Mouse (Mus musculus) lung, adult 2 months (tissue): ENCODE data around the gene Celsr2. TPM values are rescaled to one million over a fixed set of nuclear protein-coding genes. Genes with fewer than 3 reads are reported as not detected.

Experiments used
- DNase-seq: peaks from one replicate; pipeline ENCODE4 v3.0.0; 2022
- H3K4me1 ChIP-seq: fragments of 200-500 bp; 2 replicates; pipeline ENCODE4 v1.6.1; 2011; ENCODE audit warnings: low read length; ENCODE audit not compliant: control insufficient read depth, insufficient read depth
- H3K4me3 ChIP-seq: fragments of 200-500 bp; replicated peaks from 2 replicates; pipeline ENCODE3; 2011; ENCODE audit warnings: low read depth, mild to moderate bottlenecking, control low read depth, low read length; ENCODE audit errors: extremely low read depth
- CTCF ChIP-seq: fragments of 200-500 bp; IDR thresholded peaks from 2 replicates; pipeline ENCODE4 v1.5.1; 2011; ENCODE audit warnings: mild to moderate bottlenecking, low read length, control low read depth; ENCODE audit not compliant: insufficient read depth
- POLR2A ChIP-seq: fragments of 200-500 bp; IDR thresholded peaks from 2 replicates; pipeline ENCODE4 v1.6.1; 2011; ENCODE audit warnings: low read depth, mild to moderate bottlenecking, control low read depth, low read length, borderline replicate concordance; ENCODE audit errors: extremely low read depth
- WGBS: fragments of 180-500 bp; shearing (Covaris S2); methylation state at CpG from one replicate; pipeline ENCODE4 v1.1.7; 2018; 5-methylcytosine and 5-hydroxymethylcytosine counted together
- polyA plus RNA-seq: library from polyadenylated mRNA; depleted of rRNA; stranded (reverse); fragments of >200 nt; gene quantifications from 2 replicates; pipeline ENCODE4 v1.2.3, GENCODE M21; 2012

Celsr2 gene
- polyA plus RNA-seq, 1 experiment, result 26.7 TPM

- Histone ChIP-seq H3K4me1 (no peaks in the 10 kb centered on the region), H3K4me3 (no peak overlapping the region)
- TF ChIP-seq POLR2A (no peak), CTCF (peak; percentile 70)
- peak; percentile 82 for DNase-seq
- 33% methylated on average over 22 of the region's 22 CpGs for WGBS
Measured at GRCm38 (mm10) chr3:108401692-108402527, 13.4 kb downstream of the Celsr2 start.

GRCm38 (mm10) chr3:108400442-108400841 lies 14.9 kb downstream of the Celsr2 start:
- DNase-seq, result no peak
- 80% methylated on average over 5 of the region's 5 CpGs for WGBS
- Histone ChIP-seq H3K4me1 (no peaks in the 10 kb centered on the region), H3K4me3 (no peak overlapping the region)
- TF ChIP-seq POLR2A (no peak), CTCF (no peak)

- TF ChIP-seq POLR2A (no peak), CTCF (no peak)
- no peak overlapping the region for H3K4me3 ChIP-seq
- 84% methylated on average over 9 of the region's 9 CpGs for WGBS
- no peak for DNase-seq
- H3K4me1 ChIP-seq, result no peaks in the 10 kb centered on the region
Measured at GRCm38 (mm10) chr3:108398281-108398680, 17.1 kb downstream of the Celsr2 start.

- no peak overlapping the region for H3K4me3 ChIP-seq
Measured at GRCm38 (mm10) chr3:108392793-108393192, 22.6 kb downstream of the Celsr2 start.

GRCm38 (mm10) chr3:108392299-108392698 lies 23.1 kb downstream of the Celsr2 start:
- H3K4me3 ChIP-seq, result no peak overlapping the region
- TF ChIP-seq CTCF, result no peak
- no peak for TF ChIP-seq POLR2A

More at GRCm38 (mm10) chr3:108392793-108393192, 22.6 kb downstream of the Celsr2 start:
- peaks cover 2% of the 10 kb centered on the region; the same call in 1 of the 2 replicates for H3K4me1 ChIP-seq
- DNase-seq, result no peak
- TF ChIP-seq POLR2A (no peak), CTCF (no peak)
- WGBS, result 68% methylated on average over 15 of the region's 15 CpGs

GRCm38 (mm10) chr3:108389111-108389545 lies 26.2 kb downstream of the Celsr2 start:
- Histone ChIP-seq H3K4me3 (no peak overlapping the region), H3K4me1 (peaks cover 3% of the 10 kb centered on the region)
- DNase-seq, result peak; percentile 96
- no peak for TF ChIP-seq POLR2A
- peak; percentile 93 for TF ChIP-seq CTCF
- WGBS, result 0% methylated on average over 5 of the region's 5 CpGs

More at GRCm38 (mm10) chr3:108392299-108392698, 23.1 kb downstream of the Celsr2 start:
- H3K4me1 ChIP-seq, result peaks cover 2% of the 10 kb centered on the region; the same call in 1 of the 2 replicates
- WGBS, result 39% methylated on average over 10 of the region's 10 CpGs
- DNase-seq, result no peak

- no peak for DNase-seq
- WGBS, result 64% methylated on average over 10 of the region's 10 CpGs
- TF ChIP-seq POLR2A (no peak), CTCF (no peak)
- Histone ChIP-seq H3K4me1 (peaks cover 7% of the 10 kb centered on the region), H3K4me3 (no peak overlapping the region)
Measured at GRCm38 (mm10) chr3:108386186-108386585, 29.2 kb downstream of the Celsr2 start.

GRCm38 (mm10) chr3:108384425-108384824 lies 30.9 kb downstream of the Celsr2 start:
- Histone ChIP-seq H3K4me3 (no peak overlapping the region), H3K4me1 (peaks cover 7% of the 10 kb centered on the region)
- WGBS, result 38% methylated on average over 2 of the region's 2 CpGs
- TF ChIP-seq CTCF, result no peak
- TF ChIP-seq POLR2A, result no peak
- no peak for DNase-seq

- TF ChIP-seq CTCF (no peak), POLR2A (no peak)
- WGBS, result 2% methylated on average over 44 of the region's 44 CpGs
- peak within 1 kb of the TSS; percentile 92 for H3K4me3 ChIP-seq
- peak; percentile 92 for DNase-seq
- peaks cover 5% of the 10 kb centered on the region for H3K4me1 ChIP-seq
Measured at GRCm38 (mm10) chr3:108383485-108384354, 31.6 kb downstream of the Celsr2 start, which contains the start of gene Psrc1. Gene Psrc1 (plus strand): TSS chr3:108383839.
